Mouse (Mus musculus): ENCODE data around the gene Gal3st2c. TPM values are rescaled to one million over a fixed set of nuclear protein-coding genes. Genes with fewer than 3 reads are reported as not detected.

Gene Gal3st2c
- polyA plus RNA-seq, 1 experiment = not detected

DNA sequence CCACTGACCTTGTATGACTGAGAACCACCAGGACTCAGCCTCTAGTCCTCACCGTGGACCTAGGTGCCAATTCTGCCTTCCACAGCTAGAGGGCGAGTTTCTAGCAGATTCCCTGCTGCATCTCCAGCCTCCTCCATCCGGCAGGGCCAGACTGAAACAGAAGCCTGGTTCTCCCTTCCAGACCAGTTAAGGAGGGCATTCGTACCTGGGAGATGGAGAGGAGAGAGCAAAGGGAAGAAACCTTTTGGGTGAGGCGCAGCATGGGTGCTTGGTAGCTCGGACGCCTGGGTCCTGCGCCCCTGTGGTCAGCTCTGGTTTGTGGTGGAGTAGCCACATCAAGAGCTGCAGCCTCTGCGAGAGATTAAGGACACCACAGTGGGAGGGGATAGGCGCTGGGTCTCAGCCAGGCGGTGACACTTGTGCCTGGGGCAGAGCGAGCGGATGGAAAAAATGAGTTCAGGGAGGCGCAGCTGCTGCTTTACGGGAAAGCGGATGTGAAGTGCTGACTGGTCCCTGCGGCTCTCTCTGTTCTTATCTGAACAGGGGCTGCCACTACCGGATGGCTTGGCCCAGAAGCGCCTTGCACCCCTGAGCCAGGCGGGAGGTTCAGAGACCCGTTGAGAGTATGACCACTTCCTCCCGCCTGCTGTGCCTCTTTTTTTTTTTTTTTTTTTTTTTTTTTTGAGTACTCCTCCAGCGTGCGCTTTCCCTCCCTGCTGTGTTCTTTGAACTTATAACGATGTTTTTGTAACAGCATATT, 44.9 kb downstream of the Gal3st2c start:
- peak overlapping the region; percentile 68 for H3K27ac ChIP-seq (ENCODE audit: insufficient read depth, low read length)
- TF ChIP-seq POLR2A (IDR thresholded peaks at IDR 0.05; ENCODE audit: borderline replicate concordance, insufficient read depth, low read length) = peak; percentile 49; the same call in 1 of the 2 replicates
- TF ChIP-seq CTCF (IDR thresholded peaks at IDR 0.05; ENCODE audit: borderline replicate concordance, insufficient read depth, low read depth, low read length) = peak; percentile 97
- under 1% methylated on average over 25 of the region's 25 CpGs for WGBS
- no peaks in the 10 kb centered on the region for H3K27me3 ChIP-seq (ENCODE audit: control insufficient read depth, insufficient read depth, low read length)
- peaks cover 7% of the 10 kb centered on the region; the same call in 1 of the 2 replicates for H3K4me1 ChIP-seq (ENCODE audit: control insufficient read depth, insufficient read depth, low read length)
- peak; percentile 88 to 91 for DNase-seq
- peak overlapping the region; percentile 53 for H3K4me3 ChIP-seq (replicated peaks; ENCODE audit: insufficient read depth, low read depth, low read length)

GRCm38 (mm10) chr1:94040391-94040790, 50.1 kb downstream of the Gal3st2c start:
- 96% methylated on average over 2 of the region's 2 CpGs for WGBS
- TF ChIP-seq CTCF (IDR thresholded peaks at IDR 0.05; ENCODE audit: borderline replicate concordance, insufficient read depth, low read depth, low read length) (no peak), POLR2A (IDR thresholded peaks at IDR 0.05; ENCODE audit: borderline replicate concordance, insufficient read depth, low read length) (no peak)
- no peaks in the 10 kb centered on the region for H3K27me3 ChIP-seq (ENCODE audit: control insufficient read depth, insufficient read depth, low read length)
- no peak overlapping the region for H3K4me3 ChIP-seq (replicated peaks; ENCODE audit: insufficient read depth, low read depth, low read length)
- H3K27ac ChIP-seq (ENCODE audit: insufficient read depth, low read length) = no peak overlapping the region
- no peak for DNase-seq
- peaks cover 7% of the 10 kb centered on the region for H3K4me1 ChIP-seq (ENCODE audit: control insufficient read depth, insufficient read depth, low read length)

DNA sequence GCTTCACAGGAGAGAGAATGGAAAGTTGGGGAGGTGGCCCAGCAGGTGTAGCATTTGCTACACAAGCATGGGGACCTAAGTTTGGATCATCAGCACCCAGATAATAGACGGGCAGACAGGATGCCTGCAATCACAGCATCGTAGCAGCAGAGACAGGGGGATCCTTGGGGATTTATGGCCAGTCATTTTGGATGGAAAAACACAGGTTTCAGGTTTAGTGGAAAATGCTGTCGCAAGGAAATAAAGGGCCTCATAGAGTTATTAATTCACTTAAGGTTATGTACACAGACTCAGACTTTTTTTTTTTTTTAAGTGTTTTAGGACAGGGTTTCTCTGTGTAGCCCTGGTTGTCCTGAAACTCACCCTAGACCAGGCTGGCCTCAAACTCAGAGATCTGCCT, 55.2 kb downstream of the Gal3st2c start:
- 91% methylated on average over 3 of the region's 3 CpGs for WGBS
- TF ChIP-seq CTCF (IDR thresholded peaks at IDR 0.05; ENCODE audit: borderline replicate concordance, insufficient read depth, low read depth, low read length) (no peak), POLR2A (IDR thresholded peaks at IDR 0.05; ENCODE audit: borderline replicate concordance, insufficient read depth, low read length) (no peak)
- Histone ChIP-seq H3K27ac (ENCODE audit: insufficient read depth, low read length) (no peak overlapping the region), H3K4me3 (replicated peaks; ENCODE audit: insufficient read depth, low read depth, low read length) (no peak overlapping the region), H3K27me3 (ENCODE audit: control insufficient read depth, insufficient read depth, low read length) (no peaks in the 10 kb centered on the region), H3K4me1 (ENCODE audit: control insufficient read depth, insufficient read depth, low read length) (no peaks in the 10 kb centered on the region; the same call in 1 of the 2 replicates)
- DNase-seq = no peak

- TF ChIP-seq POLR2A (IDR thresholded peaks at IDR 0.05; ENCODE audit: borderline replicate concordance, insufficient read depth, low read length) (no peak), CTCF (IDR thresholded peaks at IDR 0.05; ENCODE audit: borderline replicate concordance, insufficient read depth, low read depth, low read length) (no peak)
- 78% methylated on average over 4 of the region's 4 CpGs for WGBS
- Histone ChIP-seq H3K4me1 (ENCODE audit: control insufficient read depth, insufficient read depth, low read length) (no peaks in the 10 kb centered on the region), H3K27me3 (ENCODE audit: control insufficient read depth, insufficient read depth, low read length) (no peaks in the 10 kb centered on the region), H3K4me3 (replicated peaks; ENCODE audit: insufficient read depth, low read depth, low read length) (no peak overlapping the region), H3K27ac (ENCODE audit: insufficient read depth, low read length) (no peak overlapping the region)
- DNase-seq = no peak
These were observed 56.2 kb downstream of the Gal3st2c start for GRCm38 (mm10) chr1:94046544-94046943.

- H3K27me3 ChIP-seq (ENCODE audit: control insufficient read depth, insufficient read depth, low read length) = no peaks in the 10 kb centered on the region
- DNase-seq = no peak
- 83% methylated on average over 5 of the region's 5 CpGs for WGBS
- H3K4me1 ChIP-seq (ENCODE audit: control insufficient read depth, insufficient read depth, low read length) = peaks cover 15% of the 10 kb centered on the region
- no peak overlapping the region for H3K4me3 ChIP-seq (replicated peaks; ENCODE audit: insufficient read depth, low read depth, low read length)
- TF ChIP-seq CTCF (IDR thresholded peaks at IDR 0.05; ENCODE audit: borderline replicate concordance, insufficient read depth, low read depth, low read length) (no peak), POLR2A (IDR thresholded peaks at IDR 0.05; ENCODE audit: borderline replicate concordance, insufficient read depth, low read length) (no peak)
- no peak overlapping the region for H3K27ac ChIP-seq (ENCODE audit: insufficient read depth, low read length)
These were observed 60.8 kb downstream of the Gal3st2c start for GRCm38 (mm10) chr1:94051104-94051503.

- TF ChIP-seq CTCF (IDR thresholded peaks at IDR 0.05; ENCODE audit: borderline replicate concordance, insufficient read depth, low read depth, low read length) = no peak
- TF ChIP-seq POLR2A (IDR thresholded peaks at IDR 0.05; ENCODE audit: borderline replicate concordance, insufficient read depth, low read length) = no peak
- DNase-seq = no peak
- H3K27me3 ChIP-seq (ENCODE audit: control insufficient read depth, insufficient read depth, low read length) = no peaks in the 10 kb centered on the region
- 0 out of 2 replicates have a peak within 1 kb of the TSS, but pooled peaks have one; percentile 18 for H3K27ac ChIP-seq (ENCODE audit: insufficient read depth, low read length)
- WGBS = 84% methylated on average over 6 of the region's 6 CpGs
- H3K4me1 ChIP-seq (ENCODE audit: control insufficient read depth, insufficient read depth, low read length) = peaks cover 15% of the 10 kb centered on the region
- no peak within 1 kb of the TSS for H3K4me3 ChIP-seq (replicated peaks; ENCODE audit: insufficient read depth, low read depth, low read length)
These were observed 62.1 kb downstream of the Gal3st2c start, which contains the start of gene Pdcd1 for GRCm38 (mm10) chr1:94052373-94052772. Pdcd1 (minus strand) TSS chr1:94052553.

DNA sequence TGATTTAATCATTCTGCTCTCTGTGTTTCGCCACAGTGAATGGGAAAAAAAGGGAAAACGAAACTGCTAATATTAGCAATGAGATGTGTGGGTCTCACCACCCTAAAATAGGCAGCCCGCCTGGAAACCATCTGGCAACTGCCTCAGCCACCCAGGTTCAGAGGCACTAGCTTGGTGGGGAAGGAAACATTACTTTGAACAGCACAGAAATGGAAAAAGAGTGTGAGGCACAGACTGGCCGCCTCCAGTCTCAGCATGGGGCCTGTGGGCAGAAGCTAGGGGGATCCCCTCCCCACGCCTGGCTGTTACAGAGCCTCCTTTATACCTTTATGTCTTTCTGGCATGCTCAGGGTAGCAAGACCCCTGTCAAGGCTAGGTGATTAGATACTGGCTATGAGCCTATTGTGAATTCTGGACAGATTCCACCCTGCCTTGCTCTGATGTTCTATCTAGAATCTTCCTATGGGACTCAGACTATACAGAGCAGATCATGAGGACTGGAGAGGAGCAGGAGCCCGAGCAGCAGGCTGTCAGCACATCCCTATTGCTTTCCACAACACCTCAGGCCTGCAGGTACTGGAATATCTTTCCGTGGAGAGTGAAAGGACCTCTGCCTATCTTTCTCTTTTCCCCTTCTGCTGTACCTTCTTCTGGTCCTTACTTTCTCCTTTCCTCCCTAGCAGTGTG, 63.4 kb downstream of the Gal3st2c start:
- WGBS = 28% methylated on average over 7 of the region's 7 CpGs
- peak in 1 of 2 experiments; percentile 31 for DNase-seq
- no peaks in the 10 kb centered on the region for H3K27me3 ChIP-seq (ENCODE audit: control insufficient read depth, insufficient read depth, low read length)
- no peak for TF ChIP-seq POLR2A (IDR thresholded peaks at IDR 0.05; ENCODE audit: borderline replicate concordance, insufficient read depth, low read length)
- H3K4me1 ChIP-seq (ENCODE audit: control insufficient read depth, insufficient read depth, low read length) = peaks cover 15% of the 10 kb centered on the region
- 0 out of 2 replicates have a peak overlapping the region, but pooled peaks have one; percentile 18 for H3K27ac ChIP-seq (ENCODE audit: insufficient read depth, low read length)
- no peak overlapping the region for H3K4me3 ChIP-seq (replicated peaks; ENCODE audit: insufficient read depth, low read depth, low read length)
